Mouse (Mus musculus) CH12.LX (cell line): ENCODE results near the gene Stard7. TPM values are rescaled to one million over a fixed set of nuclear protein-coding genes. Genes with fewer than 3 reads are reported as not detected.

Source experiments
- DNase-seq: peaks from one replicate; pipeline ENCODE4 v3.0.0-alpha.2; 2013; ENCODE audit errors: extremely low read depth
- H3K27ac ChIP-seq: 2 replicates; pipeline ENCODE4 v1.5.1; 2012; ENCODE audit warnings: low read depth, mild to moderate bottlenecking, control low read depth, moderate library complexity; ENCODE audit not compliant: insufficient read depth
- H3K27me3 ChIP-seq: replicated peaks from 2 replicates; pipeline ENCODE3; 2012; ENCODE audit warnings: inconsistent platforms
- H3K36me3 ChIP-seq, 2 experiments: replicated peaks in 1 of 2; 2 replicates each; pipeline versions ENCODE3 to v1.6.1; 2012; ENCODE audit warnings: inconsistent platforms in 1 of 2, low read length in 1 of 2, mild to moderate bottlenecking in 1 of 2, mixed read lengths in 1 of 2, moderate library complexity in 1 of 2; ENCODE audit not compliant: control insufficient read depth in 1 of 2, insufficient read depth in 1 of 2
- H3K4me1 ChIP-seq, 2 experiments: 2 replicates each; pipeline ENCODE4 v1.6.1; 2012; ENCODE audit warnings: inconsistent platforms in 1 of 2, moderate library complexity in 1 of 2; ENCODE audit not compliant: insufficient read depth in 2 of 2, control insufficient read depth in 1 of 2
- H3K4me2 ChIP-seq: 2 replicates; pipeline ENCODE4 v1.6.1; 2012; ENCODE audit warnings: low read depth, mild to moderate bottlenecking, control low read depth; ENCODE audit not compliant: poor library complexity, insufficient read depth, severe bottlenecking
- H3K4me3 ChIP-seq, 3 experiments: fragments of 150-350 bp in 1 of 3; sonication (generic) in 1 of 3; replicated peaks in 1 of 3; 2 replicates each; pipeline versions ENCODE3 to v1.5.1; 2011 to 2012; ENCODE audit warnings: low read depth in 2 of 3, low read length in 2 of 3, mild to moderate bottlenecking in 2 of 3, moderate library complexity in 2 of 3, control low read depth in 1 of 3, improper control_type of control experiment in 1 of 3, inconsistent platforms in 1 of 3, mixed read lengths in 1 of 3; ENCODE audit not compliant: poor library complexity in 1 of 3
- H3K79me2 ChIP-seq: replicated peaks from 2 replicates; pipeline ENCODE4 v1.6.1; 2012; ENCODE audit warnings: mild to moderate bottlenecking, moderate library complexity; ENCODE audit not compliant: control insufficient read depth, poor library complexity, insufficient read depth, severe bottlenecking; ENCODE audit errors: extremely low read depth
- H3K9ac ChIP-seq: 2 replicates; pipeline ENCODE4 v1.6.1; 2012; ENCODE audit warnings: low read depth, mild to moderate bottlenecking, control low read depth, moderate library complexity; ENCODE audit not compliant: insufficient read depth
- H3K9me3 ChIP-seq: replicated peaks from 2 replicates; pipeline ENCODE3; 2012; ENCODE audit warnings: low read length, inconsistent platforms, mixed read lengths
- BHLHE40 ChIP-seq: IDR thresholded peaks from 2 replicates; pipeline ENCODE4 v1.6.1; 2011; ENCODE audit warnings: mild to moderate bottlenecking, low read depth, low read length, improper control_type of control experiment
- CHD1 ChIP-seq: IDR thresholded peaks from 2 replicates; pipeline ENCODE4 v1.6.1; 2012; ENCODE audit warnings: low read depth, low read length, improper control_type of control experiment, inconsistent platforms
- CHD2 ChIP-seq: IDR thresholded peaks from 2 replicates; pipeline ENCODE4 v1.6.1; 2011; ENCODE audit warnings: low read length, improper control_type of control experiment
- CTCF ChIP-seq, 2 experiments: IDR thresholded peaks in 1 of 2; conservative IDR thresholded peaks in 1 of 2; 2 replicates each; pipeline ENCODE4 v1.5.1; 2011 to 2012; ENCODE audit warnings: low read depth in 2 of 2, low read length in 2 of 2, improper control_type of control experiment in 1 of 2, inconsistent platforms in 1 of 2, mild to moderate bottlenecking in 1 of 2, moderate library complexity in 1 of 2
- E2F4 ChIP-seq: IDR thresholded peaks from 2 replicates; pipeline ENCODE4 v1.6.1; 2011; ENCODE audit warnings: low read depth, low read length, improper control_type of control experiment; ENCODE audit not compliant: insufficient replicate concordance
- ELF1 ChIP-seq: IDR thresholded peaks from 2 replicates; pipeline ENCODE4 v1.6.1; 2014; ENCODE audit warnings: low read depth, mild to moderate bottlenecking, inconsistent platforms, low read length, improper control_type of control experiment
- EP300 ChIP-seq: IDR thresholded peaks from 2 replicates; pipeline ENCODE4 v1.6.1; 2011; ENCODE audit warnings: low read length, improper control_type of control experiment
- ETS1 ChIP-seq: conservative IDR thresholded peaks from 2 replicates; pipeline ENCODE4 v1.6.1; 2012; ENCODE audit warnings: low read depth, mild to moderate bottlenecking, inconsistent platforms, low read length, improper control_type of control experiment, moderate library complexity
- GABPA ChIP-seq: IDR thresholded peaks from 2 replicates; pipeline ENCODE4 v1.6.1; 2012; ENCODE audit warnings: low read depth, low read length, improper control_type of control experiment, inconsistent platforms; ENCODE audit not compliant: insufficient replicate concordance
- HCFC1 ChIP-seq: IDR thresholded peaks from 2 replicates; pipeline ENCODE4 v1.6.1; 2012; ENCODE audit warnings: low read depth, mild to moderate bottlenecking, inconsistent platforms, low read length, improper control_type of control experiment
- JUN ChIP-seq: IDR thresholded peaks from 2 replicates; pipeline ENCODE4 v1.6.1; 2011; ENCODE audit warnings: low read depth, mild to moderate bottlenecking, low read length, improper control_type of control experiment, moderate library complexity; ENCODE audit not compliant: insufficient read depth
- JUND ChIP-seq: conservative IDR thresholded peaks from 2 replicates; pipeline ENCODE4 v1.6.1; 2011; ENCODE audit warnings: low read depth, low read length, improper control_type of control experiment
- KAT2A ChIP-seq: IDR thresholded peaks from 2 replicates; pipeline ENCODE4 v1.6.1; 2012; ENCODE audit warnings: low read length, improper control_type of control experiment, inconsistent platforms; ENCODE audit not compliant: insufficient replicate concordance
- MAFK ChIP-seq: IDR thresholded peaks from 2 replicates; pipeline ENCODE4 v1.6.1; 2011; ENCODE audit warnings: low read length, improper control_type of control experiment; ENCODE audit not compliant: insufficient replicate concordance
- MAX ChIP-seq: IDR thresholded peaks from 2 replicates; pipeline ENCODE4 v1.6.1; 2011; ENCODE audit warnings: low read length, improper control_type of control experiment
- MAZ ChIP-seq: IDR thresholded peaks from 2 replicates; pipeline ENCODE4 v1.6.1; 2012; ENCODE audit warnings: low read depth, mild to moderate bottlenecking, inconsistent platforms, low read length, improper control_type of control experiment, moderate library complexity
- MEF2A ChIP-seq: IDR thresholded peaks from 2 replicates; pipeline ENCODE4 v1.6.1; 2014; ENCODE audit warnings: low read depth, mild to moderate bottlenecking, inconsistent platforms, low read length, improper control_type of control experiment, borderline replicate concordance
- MXI1 ChIP-seq: IDR thresholded peaks from 2 replicates; pipeline ENCODE4 v1.6.1; 2011; ENCODE audit warnings: mild to moderate bottlenecking, low read depth, low read length, improper control_type of control experiment
- MYC ChIP-seq: IDR thresholded peaks from 2 replicates; pipeline ENCODE4 v1.6.1; 2011; ENCODE audit warnings: low read depth, mild to moderate bottlenecking, improper control_type of control experiment, low read length
- NELFE ChIP-seq: IDR thresholded peaks from 2 replicates; pipeline ENCODE4 v1.6.1; 2011; ENCODE audit warnings: low read depth, low read length, improper control_type of control experiment
- NRF1 ChIP-seq: IDR thresholded peaks from 2 replicates; pipeline ENCODE4 v1.6.1; 2014; ENCODE audit warnings: low read depth, mild to moderate bottlenecking, inconsistent platforms, low read length, improper control_type of control experiment, moderate library complexity
- PAX5 ChIP-seq: IDR thresholded peaks from 2 replicates; pipeline ENCODE4 v1.6.1; 2012; ENCODE audit warnings: low read length, inconsistent platforms, mixed read lengths
- POLR2A ChIP-seq: IDR thresholded peaks from 2 replicates; pipeline ENCODE4 v1.6.1; 2011; ENCODE audit warnings: low read depth, mild to moderate bottlenecking, improper control_type of control experiment, low read length
- RAD21 ChIP-seq: IDR thresholded peaks from 2 replicates; pipeline ENCODE4 v1.6.1; 2011; ENCODE audit warnings: low read depth, mild to moderate bottlenecking, low read length, improper control_type of control experiment, moderate library complexity
- RCOR1 ChIP-seq: conservative IDR thresholded peaks from 2 replicates; pipeline ENCODE4 v1.6.1; 2012; ENCODE audit warnings: low read depth, mild to moderate bottlenecking, inconsistent platforms, low read length, improper control_type of control experiment
- SIN3A ChIP-seq: IDR thresholded peaks from 2 replicates; pipeline ENCODE4 v1.6.1; 2012; ENCODE audit warnings: low read length, improper control_type of control experiment, inconsistent platforms
- SMC3 ChIP-seq: IDR thresholded peaks from 2 replicates; pipeline ENCODE4 v1.6.1; 2011; ENCODE audit warnings: low read depth, low read length, improper control_type of control experiment
- TBP ChIP-seq: conservative IDR thresholded peaks from 2 replicates; pipeline ENCODE4 v1.6.1; 2011; ENCODE audit warnings: low read depth, low read length, improper control_type of control experiment
- TCF12 ChIP-seq: IDR thresholded peaks from 2 replicates; pipeline ENCODE4 v1.6.1; 2014; ENCODE audit warnings: low read depth, mild to moderate bottlenecking, inconsistent platforms, low read length, improper control_type of control experiment
- UBTF ChIP-seq: IDR thresholded peaks from 2 replicates; pipeline ENCODE4 v1.6.1; 2012; ENCODE audit warnings: low read depth, mild to moderate bottlenecking, inconsistent platforms, low read length, improper control_type of control experiment, moderate library complexity
- USF1 ChIP-seq: IDR thresholded peaks from 2 replicates; pipeline ENCODE4 v1.6.1; 2014; ENCODE audit warnings: low read depth, mild to moderate bottlenecking, inconsistent platforms, low read length, improper control_type of control experiment
- USF2 ChIP-seq: conservative IDR thresholded peaks from 2 replicates; pipeline ENCODE4 v1.6.1; 2011; ENCODE audit warnings: low read depth, low read length, improper control_type of control experiment
- ZC3H11A ChIP-seq: IDR thresholded peaks from 2 replicates; pipeline ENCODE4 v1.6.1; 2012; ENCODE audit warnings: low read depth, mild to moderate bottlenecking, inconsistent platforms, low read length, improper control_type of control experiment
- ZKSCAN1 ChIP-seq: IDR thresholded peaks from 2 replicates; pipeline ENCODE4 v1.6.1; 2012; ENCODE audit warnings: low read depth, inconsistent platforms, low read length, improper control_type of control experiment, borderline replicate concordance
- ZMIZ1 ChIP-seq: IDR thresholded peaks from 2 replicates; pipeline ENCODE4 v1.6.1; 2012; ENCODE audit warnings: low read depth, mild to moderate bottlenecking, inconsistent platforms, low read length, improper control_type of control experiment
- ZNF384 ChIP-seq: IDR thresholded peaks from 2 replicates; pipeline ENCODE4 v1.6.1; 2012; ENCODE audit warnings: low read depth, low read length, improper control_type of control experiment, inconsistent platforms
- dilution Hi-C: fragments of 300-500 bp; cut with MboI; formaldehyde crosslinking; loops from 2 replicates; pipeline ENCODE4 v1.14.3; 2020; ENCODE audit warnings: low sequenced_read_pairs; ENCODE audit not compliant: extremely low pct_unique_long_range_greater_than_20kb, extremely low pct_ligation_motif_present
- in situ Hi-C: fragments of 300-500 bp; cut with MboI; formaldehyde crosslinking; loops from 3 replicates; pipeline ENCODE4 v1.14.3; 2019; ENCODE audit warnings: low sequenced_read_pairs, low pct_ligation_motif_present, low pct_unique_long_range_greater_than_20kb, mixed read lengths
- polyA plus RNA-seq: library from polyadenylated mRNA; unstranded; fragments of >175 nt; gene quantifications from 2 replicates; pipeline ENCODE4 v1.2.1, GENCODE M21; 2012; ENCODE audit warnings: low read depth; ENCODE audit not compliant: insufficient read length
- total RNA-seq, 2 experiments: library from RNA; depleted of rRNA; stranded (reverse); fragments of 300-350 nt in 1 of 2; fragments of >200 nt in 1 of 2; gene quantifications; 2 replicates each; pipeline ENCODE4 v1.2.3; 2012 to 2014

Gene Stard7
- total and polyA plus RNA-seq, 3 experiments, result 69.0 to 122 (median 80.6) TPM

- TF ChIP-seq E2F4 (no peak), USF2 (no peak), ZKSCAN1 (no peak)
Measured at GRCm38 (mm10) chr2:127335078-127335541, 65.1 kb downstream of the Stard7 start (continued).

- peak within 1 kb of the TSS; percentile 88 for H3K9ac ChIP-seq
- H3K27ac ChIP-seq, result peak within 1 kb of the TSS; percentile 98
- H3K36me3 ChIP-seq, result peaks cover 2 to 29% of the 10 kb centered on the region in 2 experiments
- peaks cover 32 to 54% of the 10 kb centered on the region in 2 experiments for H3K4me1 ChIP-seq
- peak within 1 kb of the TSS; percentile 91 for H3K4me2 ChIP-seq
- H3K27me3 ChIP-seq, result no peaks in the 10 kb centered on the region
- in situ Hi-C loops (no loop called here), dilution Hi-C loops (no loop called here)
- no peaks in the 10 kb centered on the region for H3K9me3 ChIP-seq
- peak within 1 kb of the TSS; percentile 94 to 99 (median 95) for H3K4me3 ChIP-seq
- DNase-seq, result peak; percentile 98
- peaks cover 17% of the 10 kb centered on the region for H3K79me2 ChIP-seq
- TF ChIP-seq MEF2A, result peak; percentile 45
- peak; percentile 14 for TF ChIP-seq SMC3
- TF ChIP-seq EP300, result no peak
- TF ChIP-seq SIN3A, result peak; percentile 90
- peak; percentile 75 for TF ChIP-seq USF1
- 0 out of 2 replicates have a peak, but pooled peaks have one; percentile 43 for TF ChIP-seq CHD2
- TF ChIP-seq NRF1, result peak; percentile 25; the same call in 1 of the 2 replicates
- no peak for TF ChIP-seq MYC
- no peak for TF ChIP-seq GABPA
- no peak; the same call in none of the 2 replicates for TF ChIP-seq MAX
- TF ChIP-seq ZKSCAN1, result no peak
- no peak for TF ChIP-seq MAFK
- TF ChIP-seq TBP, result peak; percentile 96
- peak; percentile 100 for TF ChIP-seq POLR2A
- TF ChIP-seq NELFE, result peak; percentile 100
- TF ChIP-seq BHLHE40, result peak; percentile 85
- TF ChIP-seq KAT2A, result no peak
- peak; percentile 90 for TF ChIP-seq MXI1
- TF ChIP-seq RCOR1, result peak; percentile 40; the same call in 1 of the 2 replicates
- no peak; the same call in 1 of the 2 replicates for TF ChIP-seq USF2
- TF ChIP-seq ELF1, result peak; percentile 89
- no peak for TF ChIP-seq RAD21
- TF ChIP-seq UBTF, result peak; percentile 91
- TF ChIP-seq E2F4, result no peak
- TF ChIP-seq ETS1, result peak; percentile 80
- TF ChIP-seq CHD1, result no peak
- peak; percentile 99 for TF ChIP-seq ZMIZ1
- TF ChIP-seq JUN, result no peak
- no peak for TF ChIP-seq ZNF384
- no peak for TF ChIP-seq ZC3H11A
- no peak for TF ChIP-seq JUND
- TF ChIP-seq TCF12, result peak; percentile 95
- peak; percentile 56 for TF ChIP-seq HCFC1
- TF ChIP-seq CTCF (conservative IDR thresholded peaks at IDR 0.05 in 1 of 2, IDR thresholded peaks at IDR 0.05 in 1 of 2; ENCODE audit: low read depth in 2 of 2, low read length in 2 of 2), result no peak
- peak; percentile 88 for TF ChIP-seq MAZ
- TF ChIP-seq PAX5, result no peak
Measured at GRCm38 (mm10) chr2:127335767-127336496, 65.9 kb downstream of the Stard7 start, which contains the start of gene Dusp2. TSS of gene Dusp2 (plus strand) at chr2:127336159.
